Mouse (Mus musculus) liver, embryonic 15.5 days (tissue): ENCODE results near the gene Clybl. TPM values are rescaled to one million over a fixed set of nuclear protein-coding genes. Genes with fewer than 3 reads are reported as not detected.

Experiments used
- ATAC-seq: fragments of 200-750 bp; cut with Nextera tagmentation; 2 replicates; pipeline ENCODE4 v1.8.0; 2017; ENCODE audit warnings: moderate number of reproducible peaks, mild to moderate bottlenecking, moderate library complexity; ENCODE audit not compliant: insufficient read depth
- H3K27ac ChIP-seq: fragments of 300-500 bp; sonication (generic); replicated peaks from 2 replicates; pipeline ENCODE4 v1.5.1; 2015; ENCODE audit warnings: mild to moderate bottlenecking, inconsistent platforms
- H3K27me3 ChIP-seq: fragments of 300-500 bp; sonication (generic); 2 replicates; pipeline ENCODE4 v1.6.1; 2015; ENCODE audit warnings: mild to moderate bottlenecking, inconsistent platforms
- H3K36me3 ChIP-seq: fragments of 300-500 bp; sonication (generic); replicated peaks from 2 replicates; pipeline ENCODE4 v1.6.1; 2015; ENCODE audit warnings: moderate library complexity, mild to moderate bottlenecking, inconsistent platforms
- H3K4me1 ChIP-seq: fragments of 300-500 bp; sonication (generic); replicated peaks from 2 replicates; pipeline ENCODE4 v1.6.1; 2015; ENCODE audit warnings: inconsistent platforms
- H3K4me2 ChIP-seq: fragments of 300-500 bp; sonication (generic); 2 replicates; pipeline ENCODE4 v1.6.1; 2015; ENCODE audit warnings: moderate library complexity, mild to moderate bottlenecking, inconsistent platforms
- H3K4me3 ChIP-seq: fragments of 300-500 bp; sonication (generic); replicated peaks from 2 replicates; pipeline ENCODE4 v1.5.1; 2015; ENCODE audit warnings: mild to moderate bottlenecking, inconsistent platforms
- H3K9ac ChIP-seq: fragments of 300-500 bp; sonication (generic); 2 replicates; pipeline ENCODE4 v1.6.1; 2015; ENCODE audit warnings: moderate library complexity, mild to moderate bottlenecking, inconsistent platforms
- H3K9me3 ChIP-seq: fragments of 300-500 bp; sonication (generic); replicated peaks from 2 replicates; pipeline ENCODE4 v1.6.1; 2016; ENCODE audit warnings: inconsistent platforms
- WGBS: fragments of 180-500 bp; shearing (Covaris S2); methylation state at CpG from one replicate; pipeline ENCODE4 v1.1.7; 2015; ENCODE audit warnings: mixed read lengths; ENCODE audit not compliant: insufficient replicate concordance; 5-methylcytosine and 5-hydroxymethylcytosine counted together
- polyA plus RNA-seq: library from polyadenylated mRNA; unstranded; fragments of >200 nt; fragmentation: Nextera tagmentation; extraction: Ambion mirVana; gene quantifications from 2 replicates; pipeline ENCODE4 v1.2.1, GENCODE M21; 2015

Gene Clybl
- polyA plus RNA-seq, 1 experiment from 2014 or later, result 23.6 TPM

GRCm38 (mm10) chr14:122226666-122227453 is 45.4 kb downstream of the Clybl start:
- Histone ChIP-seq H3K27me3 (peaks cover 38% of the 10 kb centered on the region), H3K9ac (no peak overlapping the region), H3K9me3 (no peaks in the 10 kb centered on the region), H3K27ac (no peak overlapping the region), H3K36me3 (no peaks in the 10 kb centered on the region), H3K4me2 (no peak overlapping the region), H3K4me1 (peaks cover 9% of the 10 kb centered on the region; the same call in 1 of the 2 replicates), H3K4me3 (no peak overlapping the region)
- ATAC-seq, result no peak
- 68% methylated on average over 22 of the region's 22 CpGs for WGBS

- Histone ChIP-seq H3K4me2 (no peak overlapping the region), H3K4me1 (peaks cover 9% of the 10 kb centered on the region; the same call in 1 of the 2 replicates), H3K9me3 (no peaks in the 10 kb centered on the region), H3K27me3 (peaks cover 38% of the 10 kb centered on the region), H3K27ac (no peak overlapping the region), H3K9ac (no peak overlapping the region), H3K36me3 (no peaks in the 10 kb centered on the region), H3K4me3 (no peak overlapping the region)
- no peak for ATAC-seq
- WGBS, result 64% methylated on average over 14 of the region's 14 CpGs
These were observed 46.0 kb downstream of the Clybl start for GRCm38 (mm10) chr14:122227454-122227951.

GRCm38 (mm10) chr14:122228816-122229551 is 47.5 kb downstream of the Clybl start:
- H3K4me3 ChIP-seq, result no peak overlapping the region
- H3K4me1 ChIP-seq, result no peaks in the 10 kb centered on the region
- no peak for ATAC-seq
- H3K4me2 ChIP-seq, result no peak overlapping the region
- H3K27me3 ChIP-seq, result peaks cover 38% of the 10 kb centered on the region
- H3K27ac ChIP-seq, result no peak overlapping the region
- H3K36me3 ChIP-seq, result no peaks in the 10 kb centered on the region
- no peak overlapping the region for H3K9ac ChIP-seq
- 35% methylated on average over 23 of the region's 23 CpGs for WGBS
- no peaks in the 10 kb centered on the region for H3K9me3 ChIP-seq

- ATAC-seq, result no peak
- Histone ChIP-seq H3K27me3 (peaks cover 33% of the 10 kb centered on the region), H3K27ac (no peak overlapping the region), H3K9me3 (no peaks in the 10 kb centered on the region), H3K4me2 (no peak overlapping the region), H3K36me3 (no peaks in the 10 kb centered on the region), H3K9ac (no peak overlapping the region), H3K4me3 (no peak overlapping the region), H3K4me1 (no peaks in the 10 kb centered on the region)
- WGBS, result 80% methylated on average over 5 of the region's 5 CpGs
These were observed 48.5 kb downstream of the Clybl start for GRCm38 (mm10) chr14:122229988-122230387.

- no peak overlapping the region for H3K27ac ChIP-seq
- no peak for ATAC-seq
- no peaks in the 10 kb centered on the region for H3K36me3 ChIP-seq
- H3K27me3 ChIP-seq, result peaks cover 33% of the 10 kb centered on the region
- WGBS, result 67% methylated on average over 14 of the region's 14 CpGs
- H3K4me2 ChIP-seq, result no peak overlapping the region
- no peaks in the 10 kb centered on the region for H3K4me1 ChIP-seq
- H3K4me3 ChIP-seq, result no peak overlapping the region
- H3K9ac ChIP-seq, result no peak overlapping the region
- H3K9me3 ChIP-seq, result no peaks in the 10 kb centered on the region
These were observed 49.1 kb downstream of the Clybl start for GRCm38 (mm10) chr14:122230621-122231025.

- peaks cover 33% of the 10 kb centered on the region for H3K27me3 ChIP-seq
- no peak overlapping the region for H3K9ac ChIP-seq
- no peak for ATAC-seq
- no peak overlapping the region for H3K4me2 ChIP-seq
- H3K36me3 ChIP-seq, result no peaks in the 10 kb centered on the region
- no peaks in the 10 kb centered on the region for H3K4me1 ChIP-seq
- H3K27ac ChIP-seq, result no peak overlapping the region
- H3K4me3 ChIP-seq, result no peak overlapping the region
- no peaks in the 10 kb centered on the region for H3K9me3 ChIP-seq
- 79% methylated on average over 10 of the region's 10 CpGs for WGBS
These were observed 49.6 kb downstream of the Clybl start for GRCm38 (mm10) chr14:122231073-122231472.

GRCm38 (mm10) chr14:122233212-122233714 is 51.8 kb downstream of the Clybl start:
- no peaks in the 10 kb centered on the region for H3K9me3 ChIP-seq
- H3K4me1 ChIP-seq, result no peaks in the 10 kb centered on the region
- H3K9ac ChIP-seq, result no peak overlapping the region
- peaks cover 18% of the 10 kb centered on the region for H3K27me3 ChIP-seq
- 78% methylated on average over 19 of the region's 19 CpGs for WGBS
- no peaks in the 10 kb centered on the region for H3K36me3 ChIP-seq
- no peak for ATAC-seq
- no peak overlapping the region for H3K4me3 ChIP-seq
- no peak overlapping the region for H3K4me2 ChIP-seq
- H3K27ac ChIP-seq, result no peak overlapping the region

- Histone ChIP-seq H3K4me1 (no peaks in the 10 kb centered on the region), H3K9me3 (no peaks in the 10 kb centered on the region), H3K36me3 (no peaks in the 10 kb centered on the region), H3K27me3 (no peaks in the 10 kb centered on the region), H3K4me2 (no peak overlapping the region), H3K9ac (no peak overlapping the region), H3K27ac (no peak overlapping the region), H3K4me3 (no peak overlapping the region)
- ATAC-seq, result no peak
- 66% methylated on average over 1 of the region's 1 CpGs for WGBS
These were observed 62.4 kb downstream of the Clybl start for GRCm38 (mm10) chr14:122243874-122244273.

GRCm38 (mm10) chr14:122246919-122247859 is 65.7 kb downstream of the Clybl start:
- H3K4me2 ChIP-seq, result no peak overlapping the region
- 73% methylated on average over 18 of the region's 18 CpGs for WGBS
- H3K4me3 ChIP-seq, result no peak overlapping the region
- no peak overlapping the region for H3K9ac ChIP-seq
- no peak for ATAC-seq
- H3K27me3 ChIP-seq, result no peaks in the 10 kb centered on the region
- no peaks in the 10 kb centered on the region for H3K4me1 ChIP-seq
- no peaks in the 10 kb centered on the region for H3K9me3 ChIP-seq
- no peak overlapping the region for H3K27ac ChIP-seq
- no peaks in the 10 kb centered on the region for H3K36me3 ChIP-seq

- no peak overlapping the region for H3K27ac ChIP-seq
- 51% methylated on average over 3 of the region's 3 CpGs for WGBS
- no peaks in the 10 kb centered on the region for H3K36me3 ChIP-seq
- no peaks in the 10 kb centered on the region for H3K4me1 ChIP-seq
- no peak overlapping the region for H3K4me3 ChIP-seq
- peaks cover 5% of the 10 kb centered on the region; the same call in 1 of the 2 replicates for H3K27me3 ChIP-seq
- H3K9ac ChIP-seq, result no peak overlapping the region
- H3K4me2 ChIP-seq, result no peak overlapping the region
- no peaks in the 10 kb centered on the region for H3K9me3 ChIP-seq
- ATAC-seq, result no peak
These were observed 67.6 kb downstream of the Clybl start for GRCm38 (mm10) chr14:122249123-122249522.
